Mouse (Mus musculus) G1E-ER4 (cell line): ENCODE measurements around the gene Olfr402. TPM values are rescaled to one million over a fixed set of nuclear protein-coding genes. Genes with fewer than 3 reads are reported as not detected.

ENCODE experiments used
- GATA1 ChIP-seq: IDR thresholded peaks from one replicate; pipeline ENCODE4 v1.8.0; 2012; ENCODE audit warnings: low read length, inconsistent platforms
- polyA plus RNA-seq: library from polyadenylated mRNA; stranded (reverse); fragments of >175 nt; gene quantifications from 2 replicates; pipeline ENCODE4 v1.2.3, GENCODE M21; 2012

Olfr402 gene
- not detected in 2 replicates for polyA plus RNA-seq

- TF ChIP-seq GATA1: no peak
Measured at GRCm38 (mm10) chr11:74153229-74153628, at the start of gene Olfr402. Gene Olfr402 (plus strand): TSS chr11:74153529.

GRCm38 (mm10) chr11:74105066-74105465 lies 48.3 kb upstream of the Olfr402 start:
- no peak for TF ChIP-seq GATA1

DNA sequence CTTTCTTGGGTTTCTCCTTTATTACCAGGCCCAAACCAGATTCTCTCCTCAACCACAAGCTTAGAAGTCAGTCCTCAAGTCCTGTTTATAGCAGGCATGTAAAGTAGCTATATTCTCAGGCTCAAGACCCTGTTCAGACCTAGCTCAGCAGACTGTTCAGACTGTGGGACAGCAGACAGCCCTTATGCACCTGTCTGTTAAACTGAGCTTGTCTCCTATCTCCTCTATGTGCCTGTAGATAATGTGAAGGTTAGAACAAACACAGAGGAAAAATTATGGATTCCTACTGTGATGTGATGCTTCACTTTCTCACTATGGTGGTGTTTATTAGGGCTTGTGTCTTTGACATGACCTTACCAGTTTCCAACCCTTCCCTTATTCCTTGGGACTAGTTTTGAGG lies 39.9 kb upstream of the Olfr402 start, which contains the start of gene Olfr401:
Gene Olfr401, plus strand, starts transcription at position 301 of the 400 bp plus-strand sequence.
- TF ChIP-seq GATA1: no peak

DNA sequence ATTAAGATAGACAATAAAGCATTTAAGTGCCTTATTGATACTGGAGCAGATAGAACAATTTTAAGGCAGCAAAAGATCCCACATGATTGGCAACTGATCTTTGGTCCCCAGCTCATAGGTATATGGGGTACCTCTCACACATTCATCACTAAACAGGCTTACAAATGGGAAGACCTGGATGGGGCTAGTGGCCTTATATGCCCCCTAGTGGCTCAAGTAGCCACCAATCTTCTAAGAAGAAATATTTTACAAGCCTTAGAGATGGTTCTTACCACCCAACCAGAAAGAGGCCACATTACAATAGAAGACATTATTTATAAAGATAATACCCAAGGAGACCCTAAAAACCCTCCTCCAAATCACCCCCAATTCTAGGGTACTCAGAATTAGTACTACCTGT lies 7.5 kb upstream of the Olfr402 start:
- no peak for TF ChIP-seq GATA1

DNA sequence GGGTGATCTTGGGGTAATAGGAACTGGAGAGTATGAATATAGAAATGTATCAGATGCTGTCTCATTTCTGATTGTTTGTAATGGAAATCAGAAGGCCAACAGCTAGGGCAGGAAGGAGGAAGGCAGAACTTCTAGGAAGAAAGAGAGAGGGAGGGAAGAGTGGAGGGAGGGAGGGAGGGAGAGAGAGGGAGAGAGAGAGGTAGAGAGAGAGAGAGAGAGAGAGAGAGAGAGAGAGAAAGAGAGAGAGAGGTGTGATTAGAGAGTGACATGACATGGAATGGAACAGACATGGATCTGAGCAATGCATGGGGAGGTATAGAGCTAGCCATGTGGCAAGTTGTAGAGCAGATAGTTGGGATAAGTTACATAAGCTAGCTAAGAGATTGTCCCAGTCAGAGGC lies 15.4 kb downstream of the Olfr402 start:
- no peak for TF ChIP-seq GATA1

- TF ChIP-seq GATA1: no peak
Measured at GRCm38 (mm10) chr11:74183168-74183567, 29.8 kb downstream of the Olfr402 start.

- no peak for TF ChIP-seq GATA1
Measured at GRCm38 (mm10) chr11:74183745-74184144, 30.4 kb downstream of the Olfr402 start.

- no peak for TF ChIP-seq GATA1
Measured at GRCm38 (mm10) chr11:74185949-74186348, 32.6 kb downstream of the Olfr402 start, which contains the start of gene Olfr403. Gene Olfr403 (plus strand): TSS chr11:74186249.

Other genes with a start within 250 kb of the Olfr402 start
- not detected in 2 replicates for gene Olfr395, start 244.2 kb upstream of the Olfr402 start, polyA plus RNA-seq
- not detected in 2 replicates for gene Olfr23, start 216.9 kb upstream of the Olfr402 start, polyA plus RNA-seq
- gene Olfr397, start 192.7 kb upstream of the Olfr402 start, polyA plus RNA-seq: not detected in 2 replicates
- gene Olfr398, start 163.1 kb upstream of the Olfr402 start, polyA plus RNA-seq: not detected in 2 replicates
- gene Olfr139, start 97.0 kb upstream of the Olfr402 start, polyA plus RNA-seq: not detected in 2 replicates
- gene Olfr399, start 96.9 kb upstream of the Olfr402 start, polyA plus RNA-seq: not detected in 2 replicates
- not detected in 2 replicates for gene Zfp616, start 83.6 kb upstream of the Olfr402 start, polyA plus RNA-seq
- gene Olfr401, start 39.8 kb upstream of the Olfr402 start, polyA plus RNA-seq: not detected in 2 replicates
- gene Olfr403, start 32.7 kb downstream of the Olfr402 start, polyA plus RNA-seq: not detected in 2 replicates
- not detected in 2 replicates for gene Olfr43, start 57.9 kb downstream of the Olfr402 start, polyA plus RNA-seq
- gene Olfr406, start 106.3 kb downstream of the Olfr402 start, polyA plus RNA-seq: not detected in 2 replicates
- gene Olfr59, start 130.2 kb downstream of the Olfr402 start, polyA plus RNA-seq: not detected in 2 replicates
- gene Olfr410, start 184.5 kb downstream of the Olfr402 start, polyA plus RNA-seq: not detected in 2 replicates
- not detected in 2 replicates for gene Olfr411, start 199.1 kb downstream of the Olfr402 start, polyA plus RNA-seq
- not detected in 2 replicates for gene Olfr412, start 208.5 kb downstream of the Olfr402 start, polyA plus RNA-seq